Mouse (Mus musculus) hindbrain, postnatal 0 days (tissue): ENCODE data around the gene Blnk. TPM values are rescaled to one million over a fixed set of nuclear protein-coding genes. Genes with fewer than 3 reads are reported as not detected.
A peak's percentile ranks its signal among the peaks of the same experiment; 100 is the strongest.

Experiments
- ATAC-seq: fragments of 200-750 bp; cut with Nextera tagmentation; 2 replicates; pipeline ENCODE4 v1.8.0; 2017; ENCODE audit warnings: mild to moderate bottlenecking, moderate TSS enrichment, moderate library complexity
- DNase-seq: peaks from one replicate; pipeline ENCODE4 v3.0.0-alpha.2; 2015; ENCODE audit warnings: low spot score
- H3K27ac ChIP-seq: fragments of 300-500 bp; sonication (generic); 2 replicates; pipeline ENCODE4 v1.5.1; 2014; ENCODE audit warnings: mild to moderate bottlenecking
- H3K27me3 ChIP-seq: fragments of 300-500 bp; sonication (generic); 2 replicates; pipeline ENCODE4 v1.6.1; 2014; ENCODE audit warnings: low read length, mixed read lengths; ENCODE audit not compliant: insufficient read depth
- H3K36me3 ChIP-seq: fragments of 300-500 bp; sonication (generic); 2 replicates; pipeline ENCODE4 v1.6.1; 2014; ENCODE audit warnings: low read length, mixed read lengths; ENCODE audit not compliant: insufficient read depth
- H3K4me1 ChIP-seq: fragments of 300-500 bp; sonication (generic); 2 replicates; pipeline ENCODE4 v1.6.1; 2014; ENCODE audit warnings: antibody characterized with exemption, low read length, mixed read lengths; ENCODE audit not compliant: insufficient read depth
- H3K4me2 ChIP-seq: fragments of 300-500 bp; sonication (generic); 2 replicates; pipeline ENCODE4 v1.6.1; 2014; ENCODE audit warnings: low read depth, mild to moderate bottlenecking, low read length, moderate library complexity, mixed read lengths
- H3K4me3 ChIP-seq: fragments of 300-500 bp; sonication (generic); 2 replicates; pipeline ENCODE4 v1.5.1; 2014; ENCODE audit warnings: low read length
- H3K9ac ChIP-seq: fragments of 300-500 bp; sonication (generic); replicated peaks from 2 replicates; pipeline ENCODE4 v1.6.1; 2014; ENCODE audit warnings: mild to moderate bottlenecking, low read length, moderate library complexity, mixed read lengths
- H3K9me3 ChIP-seq: fragments of 300-500 bp; sonication (generic); 2 replicates; pipeline ENCODE4 v1.6.1; 2016; ENCODE audit warnings: low read length, mixed read lengths
- CTCF ChIP-seq: IDR thresholded peaks from 2 replicates; pipeline ENCODE4 v1.5.1; 2016; ENCODE audit warnings: antibody characterized with exemption, control low read depth, low read depth
- WGBS: fragments of 180-500 bp; shearing (Covaris S2); extraction: QIAGEN DNeasy Blood & Tissue Kit; methylation state at CpG from one replicate; pipeline ENCODE4 v1.1.7; 2014; 5-methylcytosine and 5-hydroxymethylcytosine counted together
- polyA plus RNA-seq: library from polyadenylated mRNA; unstranded; fragments of >200 nt; fragmentation: Nextera tagmentation; extraction: Ambion mirVana; gene quantifications from 2 replicates; pipeline ENCODE4 v1.2.1, GENCODE M21; 2015
- total RNA-seq: library from RNA; depleted of rRNA; stranded (reverse); fragments of >200 nt; gene quantifications from 2 replicates; pipeline ENCODE4 v1.2.3, GENCODE M21; 2014

Gene Blnk
- total and polyA plus RNA-seq, 2 experiments from 2014 or later: 0.05 to 1.4 TPM

GRCm38 (mm10) chr19:40970301-40970700 lies 24.0 kb downstream of the Blnk start:
- 70% methylated on average over 4 of the region's 4 CpGs for WGBS
- Histone ChIP-seq H3K36me3 (no peaks in the 10 kb centered on the region), H3K27me3 (no peaks in the 10 kb centered on the region), H3K9me3 (no peaks in the 10 kb centered on the region), H3K4me3 (no peak overlapping the region), H3K4me1 (no peaks in the 10 kb centered on the region), H3K4me2 (no peak overlapping the region), H3K27ac (no peak overlapping the region), H3K9ac (no peak overlapping the region)
- ATAC-seq (no peak), DNase-seq (no peak)
- no peak for TF ChIP-seq CTCF

- TF ChIP-seq CTCF: no peak
- Histone ChIP-seq H3K4me2 (no peak overlapping the region), H3K36me3 (no peaks in the 10 kb centered on the region), H3K27ac (no peak overlapping the region), H3K9me3 (no peaks in the 10 kb centered on the region), H3K27me3 (no peaks in the 10 kb centered on the region), H3K9ac (no peak overlapping the region), H3K4me1 (no peaks in the 10 kb centered on the region), H3K4me3 (no peak overlapping the region)
- DNase-seq (no peak), ATAC-seq (no peak)
- 79% methylated on average over 6 of the region's 6 CpGs for WGBS
These were observed 29.1 kb downstream of the Blnk start for GRCm38 (mm10) chr19:40964936-40965850.

- Histone ChIP-seq H3K4me1 (no peaks in the 10 kb centered on the region), H3K27me3 (no peaks in the 10 kb centered on the region), H3K27ac (no peak overlapping the region), H3K4me2 (no peak overlapping the region), H3K4me3 (no peak overlapping the region), H3K9me3 (no peaks in the 10 kb centered on the region), H3K36me3 (no peaks in the 10 kb centered on the region), H3K9ac (no peak overlapping the region)
- no peak for ATAC-seq
- TF ChIP-seq CTCF: no peak
- WGBS: 48% methylated on average over 3 of the region's 3 CpGs
- DNase-seq: no peak
These were observed 29.9 kb downstream of the Blnk start for GRCm38 (mm10) chr19:40964367-40964891.

GRCm38 (mm10) chr19:40962988-40963387 lies 31.3 kb downstream of the Blnk start:
- Histone ChIP-seq H3K4me3 (no peak overlapping the region), H3K27ac (no peak overlapping the region), H3K4me1 (no peaks in the 10 kb centered on the region), H3K9ac (no peak overlapping the region), H3K4me2 (no peak overlapping the region), H3K9me3 (no peaks in the 10 kb centered on the region), H3K36me3 (no peaks in the 10 kb centered on the region), H3K27me3 (no peaks in the 10 kb centered on the region)
- peak; percentile 67 for TF ChIP-seq CTCF
- no peak; the same call in 1 of the 2 replicates for ATAC-seq
- WGBS: 47% methylated on average over 12 of the region's 12 CpGs
- peak; percentile 51 for DNase-seq

GRCm38 (mm10) chr19:40958981-40959380 lies 35.4 kb downstream of the Blnk start:
- Histone ChIP-seq H3K9ac (no peak overlapping the region), H3K9me3 (no peaks in the 10 kb centered on the region), H3K4me2 (no peak overlapping the region), H3K4me1 (no peaks in the 10 kb centered on the region), H3K4me3 (no peak overlapping the region), H3K27ac (no peak overlapping the region), H3K36me3 (no peaks in the 10 kb centered on the region), H3K27me3 (no peaks in the 10 kb centered on the region)
- TF ChIP-seq CTCF: no peak
- no peak for ATAC-seq
- WGBS: 19% methylated on average over 1 of the region's 1 CpGs
- no peak for DNase-seq

- Histone ChIP-seq H3K4me3 (no peak overlapping the region), H3K36me3 (no peaks in the 10 kb centered on the region)
- ATAC-seq: no peak
These were observed 47.3 kb downstream of the Blnk start for GRCm38 (mm10) chr19:40946937-40947577.

More at GRCm38 (mm10) chr19:40946937-40947577, 47.3 kb downstream of the Blnk start:
- no peak overlapping the region for H3K4me2 ChIP-seq
- TF ChIP-seq CTCF: no peak
- no peak overlapping the region for H3K9ac ChIP-seq
- no peaks in the 10 kb centered on the region for H3K4me1 ChIP-seq
- no peak overlapping the region for H3K27ac ChIP-seq
- 88% methylated on average over 4 of the region's 4 CpGs for WGBS
- H3K27me3 ChIP-seq: no peaks in the 10 kb centered on the region
- no peaks in the 10 kb centered on the region for H3K9me3 ChIP-seq
- no peak for DNase-seq
